In the genomic region with DNA sequence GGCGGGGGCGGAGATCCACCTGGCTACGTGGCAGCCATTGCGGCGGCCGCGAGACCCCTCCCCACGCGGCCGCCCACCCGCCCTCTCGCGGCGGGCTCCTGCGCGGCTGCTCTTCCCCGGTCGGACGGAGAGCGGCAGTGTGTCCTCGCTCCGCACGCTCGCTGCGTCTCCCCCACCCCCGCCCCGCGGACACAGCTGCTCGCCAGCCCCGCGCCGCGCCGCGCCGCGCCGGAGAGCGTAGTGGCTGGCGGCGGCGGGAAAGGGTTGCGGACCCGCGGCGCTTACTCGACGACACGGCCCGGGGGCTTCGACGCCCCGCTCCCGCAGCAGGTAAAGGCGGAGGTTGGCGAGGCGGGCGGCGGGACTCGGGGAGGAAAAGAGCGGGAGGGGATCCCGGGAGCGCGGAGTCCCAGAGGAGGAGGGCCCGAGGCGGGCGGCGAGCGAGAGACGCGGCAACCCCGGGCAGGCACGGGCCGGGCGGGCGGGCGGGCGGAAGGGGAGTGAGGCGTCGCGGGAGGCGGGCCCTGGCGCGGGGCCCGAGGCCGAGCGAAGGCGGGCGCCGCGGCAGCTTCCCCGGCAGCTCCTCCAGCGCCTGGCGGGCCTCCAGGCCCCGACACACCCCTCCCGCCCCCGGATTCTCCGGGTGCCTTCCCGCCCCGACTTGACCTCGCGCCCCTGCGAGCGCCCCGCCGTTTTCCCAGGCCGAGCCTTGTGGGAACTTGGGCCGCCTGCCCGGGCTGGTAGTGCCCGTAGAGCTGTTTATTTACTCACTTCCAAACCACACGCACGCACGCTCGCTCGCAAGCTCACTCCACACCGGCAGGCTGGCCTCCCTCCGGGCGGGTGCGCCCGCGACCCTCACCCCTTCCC, we compare ENCODE assay signal across 1 mouse cellular context.
TF ChIP-seq lines count a peak whose summit lies in the region.

No protein-coding gene starts in this region.

TF ChIP-seq in CH12.LX, 34 proteins besides CTCF, POLR2A, EP300 and RAD21 (continued from another document):
- TF ChIP-seq JUND (conservative IDR thresholded peaks at IDR 0.05; ENCODE audit: low read depth, low read length) (no peak), BHLHE40 (IDR thresholded peaks at IDR 0.05; ENCODE audit: low read depth, low read length) (peak; percentile 7; the same call in 1 of the 2 replicates), NELFE (IDR thresholded peaks at IDR 0.05; ENCODE audit: low read depth, low read length) (0 out of 2 replicates have a peak, but pooled peaks have one; percentile 8), UBTF (IDR thresholded peaks at IDR 0.05; ENCODE audit: low read depth, low read length) (peak; percentile 55), MXI1 (IDR thresholded peaks at IDR 0.05; ENCODE audit: low read depth, low read length) (no peak), RCOR1 (conservative IDR thresholded peaks at IDR 0.05; ENCODE audit: low read depth, low read length) (no peak), TCF12 (IDR thresholded peaks at IDR 0.05; ENCODE audit: low read depth, low read length) (peak; percentile 34; the same call in 1 of the 2 replicates)
TF ChIP-seq in CH12.LX: peak in this region for 10.
